Mouse (Mus musculus) cerebellum, adult 18-20 months (tissue): ENCODE measurements around the gene Dpm1.

Source experiments
- DNase-seq, 2 experiments: peaks; one replicate each; pipeline ENCODE4 v3.0.0; 2021

The Dpm1 gene

DNA sequence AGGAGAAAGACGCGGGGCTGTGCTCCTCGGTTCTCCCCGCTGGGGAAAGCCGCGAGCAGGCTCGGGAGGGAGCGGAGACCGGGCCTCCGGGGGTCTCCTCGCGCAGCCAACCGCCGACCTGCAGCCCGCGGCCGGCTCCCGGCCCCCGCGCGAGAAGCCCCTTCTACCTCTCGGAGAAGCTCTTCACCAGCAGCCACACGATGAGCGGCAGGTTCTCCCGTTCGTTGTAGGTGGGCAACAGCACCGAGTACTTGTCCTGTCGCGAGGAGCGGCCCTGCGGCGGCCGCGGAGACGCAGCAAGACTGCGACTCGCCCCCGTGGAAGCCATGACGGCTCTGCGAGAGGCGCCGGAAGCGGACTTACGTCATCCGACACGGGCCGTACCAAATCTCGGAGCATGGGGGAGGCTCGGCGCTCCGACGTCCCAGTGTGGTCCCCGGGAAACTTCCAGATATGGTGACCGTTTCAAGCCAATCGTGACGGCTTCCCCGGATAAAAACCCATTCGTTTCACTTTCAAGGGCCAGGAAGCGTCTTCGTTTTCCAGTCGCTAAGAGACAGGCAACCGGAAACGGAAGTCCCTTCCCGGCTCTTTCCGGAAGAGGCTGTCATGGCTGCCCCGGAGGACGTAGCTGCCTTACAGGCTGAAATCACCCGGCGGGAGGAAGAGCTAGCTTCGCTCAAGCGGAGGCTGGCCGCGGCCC lies at the start of gene Dpm1, which contains the start of the genes Gm20716 and Mocs3:
Gene Dpm1, minus strand, starts transcription at position 566 of the 703 bp plus-strand sequence.
Gene Gm20716, minus strand, starts transcription at position 339 of the 703 bp plus-strand sequence.
Gene Mocs3, plus strand, starts transcription at position 597 of the 703 bp plus-strand sequence.
- peak; percentile 84 to 88 for DNase-seq

DNA sequence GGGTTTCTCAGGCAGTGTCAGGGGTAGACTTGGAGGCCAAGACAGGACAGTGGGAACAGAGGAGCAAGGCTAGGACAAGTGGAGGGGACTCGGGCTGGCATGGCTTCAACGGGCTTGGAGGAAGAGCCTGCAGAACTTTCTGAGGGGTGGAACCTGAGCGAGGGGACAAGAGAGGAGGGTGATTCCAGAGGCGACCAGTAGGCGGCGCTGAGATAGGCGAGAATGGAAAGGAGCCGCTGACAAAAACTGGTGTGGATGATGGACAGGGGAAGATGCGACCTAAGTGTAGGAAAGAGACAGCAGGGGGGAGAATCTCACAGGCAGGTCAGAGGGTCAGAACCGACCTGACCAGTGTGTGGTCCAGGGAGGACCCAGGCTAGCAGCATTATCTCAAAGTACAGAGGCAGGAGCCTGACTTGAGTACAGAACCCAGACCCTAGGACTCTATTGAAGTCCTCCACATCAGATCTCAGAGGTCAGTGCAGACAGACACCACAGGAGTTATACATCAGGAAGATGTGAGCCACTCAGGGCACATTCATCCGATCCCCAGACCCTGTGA lies 44.1 kb upstream of the Dpm1 start:
- DNase-seq = peak; percentile 55 to 66

DNA sequence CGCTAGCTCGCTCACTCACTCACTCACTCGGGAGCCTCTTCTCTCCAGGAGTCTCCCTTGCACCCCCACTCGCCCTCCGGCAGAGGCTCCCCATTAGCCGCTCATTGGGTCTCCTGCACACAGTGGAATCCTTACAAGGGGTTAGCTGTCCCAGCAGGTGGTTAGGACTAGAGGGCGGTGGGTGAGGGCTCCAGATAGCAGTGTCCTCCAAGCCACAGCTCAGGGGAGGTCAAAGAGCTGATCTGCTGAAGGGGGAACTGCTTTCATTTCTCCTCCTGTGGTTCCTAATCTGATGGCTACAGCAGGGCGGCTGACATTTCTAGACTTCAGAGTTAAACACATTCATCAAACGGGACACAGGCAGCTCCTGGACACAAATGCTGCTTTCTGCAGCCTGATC lies 43.0 kb upstream of the Dpm1 start:
- DNase-seq = no peak

DNA sequence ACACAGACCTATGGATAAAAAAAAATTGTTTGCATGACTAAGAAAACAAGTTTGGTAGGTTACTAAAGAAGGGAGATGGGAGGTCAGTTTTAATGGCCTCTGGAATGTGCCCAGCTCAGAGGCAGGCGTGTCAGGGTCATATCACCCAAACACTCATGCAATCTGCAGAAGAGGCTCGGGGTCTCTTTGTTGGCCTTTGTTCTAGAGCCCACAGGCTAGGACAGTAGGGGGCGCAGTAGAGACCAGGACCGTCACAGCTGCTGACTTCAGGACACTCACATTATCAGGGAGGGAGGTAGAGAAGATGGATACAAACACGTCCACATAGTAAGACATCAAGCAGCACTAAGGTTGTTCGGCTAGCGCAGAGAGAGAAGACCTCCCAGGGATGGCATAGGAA lies 37.6 kb upstream of the Dpm1 start:
- DNase-seq = no peak

DNA sequence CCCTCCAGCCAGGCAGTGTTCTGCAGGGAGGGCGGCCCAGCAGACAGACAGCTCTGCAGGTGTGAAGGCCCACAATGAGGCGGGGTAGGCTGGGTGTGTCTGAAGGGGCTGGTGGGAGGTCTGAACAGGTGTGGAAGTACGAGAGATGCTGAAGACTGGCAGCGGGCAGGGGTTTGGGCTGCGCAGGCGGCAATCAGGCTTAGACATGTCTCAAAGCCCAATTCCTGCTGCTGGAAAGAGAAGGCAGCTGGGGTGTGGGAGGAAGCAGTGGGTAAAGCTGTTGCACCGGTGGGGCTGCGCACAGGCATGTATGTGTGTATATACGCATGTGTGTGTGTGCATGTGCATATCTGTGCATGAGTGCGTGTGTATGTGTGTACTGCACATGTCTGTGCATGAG lies 30.5 kb upstream of the Dpm1 start:
- DNase-seq = no peak

DNA sequence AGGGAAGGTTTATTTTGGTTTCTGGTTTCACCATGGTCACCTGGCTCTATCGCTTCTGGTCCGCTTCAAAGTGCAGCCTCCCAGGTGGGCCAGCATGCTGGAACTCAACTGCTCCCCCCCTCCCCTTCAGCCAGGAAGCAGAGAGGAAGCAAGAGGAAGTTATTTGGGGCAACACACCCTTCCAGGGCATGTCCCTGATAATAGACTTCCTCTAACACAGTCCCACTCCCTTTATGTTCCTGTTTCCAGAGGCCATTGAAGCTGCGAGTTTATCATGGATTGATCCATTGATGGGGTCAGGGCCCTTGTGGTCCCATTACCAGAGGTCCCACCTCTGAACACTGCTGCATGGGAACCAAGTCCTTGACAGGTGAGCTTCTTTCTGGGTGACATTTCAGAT lies 29.7 kb upstream of the Dpm1 start:
- no peak for DNase-seq

DNA sequence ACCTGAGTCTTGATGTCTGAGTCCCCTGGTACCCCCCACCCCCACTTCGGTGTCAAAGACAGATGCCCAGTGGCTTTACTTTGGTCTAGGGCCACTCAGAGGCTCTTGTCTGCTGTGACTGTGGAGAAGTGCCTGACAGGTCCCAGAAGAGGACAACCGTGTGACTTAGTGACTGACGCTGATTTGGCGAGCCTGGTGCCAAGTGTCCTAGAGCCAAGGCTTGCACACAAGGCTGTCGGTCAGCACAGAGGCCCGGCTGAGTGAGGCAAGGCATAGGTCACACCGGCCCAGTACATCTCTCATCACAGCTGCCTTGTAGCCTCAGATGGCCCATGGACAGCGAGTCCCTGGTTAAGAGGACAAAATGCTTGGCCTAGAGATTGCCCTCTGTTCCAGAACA lies 28.7 kb upstream of the Dpm1 start:
- DNase-seq = no peak

DNA sequence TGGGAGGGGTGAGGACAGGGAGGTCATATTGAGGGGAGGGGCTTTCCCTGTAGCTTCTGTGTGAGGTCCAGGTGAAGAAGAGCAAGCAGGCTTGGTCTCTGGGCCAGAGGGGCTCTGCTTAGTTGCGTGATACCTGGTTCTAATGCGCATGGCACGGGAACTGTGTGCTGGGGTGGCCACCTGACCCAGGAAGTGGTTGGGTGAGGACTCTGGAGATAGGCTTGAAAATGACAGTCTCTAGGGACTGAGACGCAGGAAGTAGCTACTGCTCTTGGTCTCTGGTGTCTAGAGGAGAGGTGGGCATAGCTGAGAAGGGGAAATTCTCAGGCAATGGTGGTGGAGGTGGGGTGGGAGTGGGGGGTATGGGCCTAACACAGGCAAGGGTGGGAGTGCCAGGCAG lies 26.8 kb upstream of the Dpm1 start:
- DNase-seq = no peak

DNA sequence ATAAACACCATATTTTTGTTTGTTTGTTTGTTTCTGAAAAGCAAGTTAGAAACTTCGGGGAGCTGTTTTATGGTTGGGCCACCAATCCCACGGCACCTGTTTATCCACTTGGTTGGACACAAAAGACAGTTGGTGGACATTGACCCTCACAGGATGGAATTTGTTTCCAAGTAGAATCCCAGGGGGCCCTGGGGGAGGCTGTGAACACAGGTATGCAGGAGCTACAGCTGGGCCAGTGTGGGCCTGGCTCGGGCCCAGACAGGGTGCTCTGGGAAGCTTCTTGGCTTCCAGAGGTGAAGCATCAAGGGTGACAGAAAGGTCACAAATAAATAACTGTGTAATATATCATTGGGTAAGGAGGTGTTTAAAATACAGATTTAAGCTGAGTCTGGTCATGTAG lies 26.1 kb upstream of the Dpm1 start:
- no peak for DNase-seq

DNA sequence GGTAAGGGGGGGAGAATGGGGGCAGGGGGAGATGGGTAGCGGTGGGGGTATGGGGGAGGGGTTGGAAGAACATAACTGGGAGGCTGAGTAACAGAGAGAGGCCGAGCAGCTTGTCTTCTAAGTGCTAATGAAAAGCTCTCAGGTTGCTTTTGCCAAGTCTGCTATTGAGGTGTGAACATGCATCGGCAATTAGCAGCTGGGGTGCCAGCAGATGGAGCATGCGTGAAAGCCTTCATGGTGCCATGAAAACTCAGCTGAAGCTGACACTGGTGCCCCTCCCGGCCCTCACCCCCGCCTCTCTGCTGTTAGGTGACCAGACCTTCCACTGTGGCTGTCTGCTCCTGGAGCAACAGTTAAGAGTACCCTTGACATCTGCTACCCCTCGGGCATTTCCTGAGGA lies 23.4 kb upstream of the Dpm1 start:
- no peak for DNase-seq

DNA sequence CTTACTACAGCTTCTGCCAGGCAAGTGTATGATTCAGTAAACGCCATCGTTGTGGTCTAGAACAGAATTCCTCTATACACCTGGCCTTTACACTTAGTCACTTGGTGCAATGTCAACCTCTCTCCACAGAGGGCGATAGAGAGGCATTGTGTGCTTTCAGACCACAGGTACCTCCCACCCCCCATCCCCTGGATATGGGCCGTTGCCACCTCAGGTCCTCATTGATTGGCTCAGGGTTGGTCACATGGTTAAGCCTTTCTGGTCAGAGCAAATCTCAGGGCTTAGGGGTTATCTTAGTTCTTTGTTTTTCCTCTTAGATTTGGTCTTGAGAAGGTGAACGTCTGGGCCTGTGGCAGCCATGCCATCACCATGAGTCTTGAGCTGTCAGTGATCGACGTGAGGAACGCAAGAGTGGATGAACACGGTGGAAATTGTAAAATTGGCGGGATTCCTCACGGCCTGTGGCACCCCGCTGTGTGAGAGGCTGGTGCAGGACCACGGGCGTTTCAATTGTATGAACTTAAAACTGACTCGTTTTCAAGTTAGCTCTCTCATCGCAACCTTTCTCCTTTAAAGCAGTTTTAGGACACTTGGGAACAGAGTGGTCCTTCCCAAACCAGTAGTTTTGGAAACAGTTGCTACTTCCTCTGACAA lies 22.4 kb upstream of the Dpm1 start:
- no peak for DNase-seq

DNA sequence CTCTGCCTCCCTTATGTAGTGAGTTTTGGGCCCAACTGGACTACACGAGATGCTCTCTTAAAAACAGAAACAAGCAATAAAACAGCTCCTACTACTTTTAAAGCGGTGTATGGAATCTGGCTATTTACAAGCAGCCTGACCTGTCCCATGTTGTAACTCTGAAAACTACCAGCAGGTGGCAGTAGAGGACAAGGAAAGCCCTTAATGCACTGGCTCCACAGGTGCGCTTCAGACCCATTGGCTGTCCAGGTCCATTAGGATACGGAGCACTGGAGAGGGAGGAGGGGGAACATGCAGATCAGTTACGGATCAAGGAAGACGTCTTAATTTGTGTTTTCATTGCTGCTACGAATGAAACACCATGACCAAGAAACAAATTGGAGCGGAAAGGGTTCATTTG lies 19.9 kb upstream of the Dpm1 start:
- peak; percentile 82 to 88 for DNase-seq

DNA sequence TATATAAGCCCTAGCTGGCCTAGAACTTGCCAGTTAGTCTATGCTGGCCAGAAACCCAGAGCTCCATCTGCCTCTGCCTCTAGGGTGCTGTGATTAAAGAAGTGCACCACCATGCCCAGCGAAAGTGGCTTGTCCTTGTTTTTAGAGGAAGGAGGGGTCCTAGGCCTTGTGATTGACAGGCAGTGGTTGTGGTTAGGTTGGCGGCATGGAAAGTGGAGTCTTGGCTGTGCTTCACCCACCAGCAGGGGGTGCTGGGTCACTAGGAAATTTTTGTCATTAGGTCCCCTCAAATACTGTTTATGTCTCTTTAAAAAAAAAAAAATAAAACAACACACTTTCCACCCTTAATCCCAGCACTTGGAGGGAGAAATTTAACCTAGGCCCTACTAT lies 18.5 kb upstream of the Dpm1 start:
- DNase-seq = no peak

DNA sequence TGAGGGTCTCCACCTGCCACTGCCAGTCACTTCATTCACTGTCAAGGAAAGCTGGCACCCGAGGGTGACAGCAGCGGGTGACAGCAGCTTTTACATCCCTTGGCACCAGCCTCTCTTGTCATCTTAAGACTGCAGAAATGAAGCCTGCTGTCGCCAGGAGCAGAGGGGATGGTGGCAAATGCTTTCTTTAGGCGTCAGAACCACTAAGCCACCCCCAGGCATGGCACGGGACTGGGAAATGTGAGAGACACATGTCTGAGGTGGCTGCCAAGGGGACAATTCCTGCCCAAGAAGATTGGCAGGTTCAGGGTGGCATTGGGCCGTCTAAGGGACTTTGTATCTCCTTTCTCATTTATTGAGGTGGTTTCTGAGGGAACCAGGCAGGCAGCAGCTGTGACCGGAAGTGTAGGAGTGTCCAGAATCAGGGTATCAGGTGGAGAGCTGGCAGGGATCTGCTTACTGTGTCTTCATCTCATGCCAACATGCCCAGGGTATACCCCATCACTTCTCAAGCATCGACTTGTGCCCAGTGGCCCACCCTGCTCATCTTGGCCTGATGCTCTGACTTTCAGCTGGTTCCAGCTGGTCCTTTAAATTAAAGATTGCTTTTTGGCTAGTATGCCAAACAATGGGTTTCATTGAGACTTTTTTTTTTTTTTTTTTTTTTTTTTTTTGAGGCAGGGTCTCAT lies 17.9 kb upstream of the Dpm1 start:
- no peak for DNase-seq

DNA sequence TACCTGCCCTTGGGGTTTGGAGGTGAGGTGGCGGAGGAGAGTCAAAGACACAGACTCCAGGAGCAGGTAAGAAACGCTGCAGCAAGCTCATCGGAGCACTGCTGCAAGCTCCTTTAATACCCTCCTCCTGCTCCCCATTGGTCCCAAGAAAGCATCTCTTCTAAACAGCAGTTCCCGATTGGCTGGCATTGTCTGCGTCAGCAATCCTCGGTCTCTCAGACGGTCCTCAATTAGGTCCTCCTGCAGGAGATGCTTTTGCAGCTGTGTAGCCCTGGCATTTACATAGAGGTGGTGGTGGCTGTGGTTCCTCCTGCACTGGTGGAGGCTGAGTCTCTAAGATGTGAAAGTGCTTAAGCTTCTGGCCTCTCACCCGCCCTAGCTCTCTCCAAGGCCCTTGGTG lies 15.2 kb upstream of the Dpm1 start:
- no peak for DNase-seq

DNA sequence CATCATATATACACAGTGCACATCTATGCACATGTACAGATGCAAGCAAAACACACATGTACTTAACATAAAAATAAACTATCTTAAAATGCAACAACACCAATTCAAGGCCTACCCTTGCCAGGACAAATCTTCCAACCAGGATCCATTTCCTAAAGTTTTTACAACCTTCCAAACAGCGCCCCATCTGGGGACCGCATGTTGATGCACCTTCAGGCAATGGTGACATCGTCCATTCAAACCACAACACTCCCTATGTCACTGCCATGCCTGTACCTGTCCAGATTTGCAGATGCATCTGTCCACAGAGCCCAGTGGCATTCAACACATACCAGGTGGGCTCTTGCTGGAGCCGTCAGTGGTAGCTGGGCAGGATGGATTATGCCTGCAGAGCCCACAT lies 12.9 kb upstream of the Dpm1 start:
- no peak for DNase-seq

DNA sequence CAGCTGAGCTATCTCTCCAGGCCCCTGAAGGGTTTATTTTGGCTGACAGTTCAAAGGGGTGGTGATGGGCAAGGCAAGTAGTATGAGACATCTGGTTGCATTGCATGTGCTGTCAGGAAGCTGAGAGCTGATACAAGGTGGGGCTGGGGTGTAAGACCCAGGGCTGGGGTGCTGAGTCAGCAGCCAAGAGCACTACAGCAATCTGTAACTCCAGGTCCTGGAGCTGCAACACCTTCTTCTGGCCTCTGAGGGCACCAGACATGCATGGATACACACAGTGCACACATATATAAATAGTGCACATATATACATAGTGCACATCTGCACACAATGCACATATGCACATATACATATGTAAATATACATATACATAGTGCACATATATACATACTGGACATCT lies 12.4 kb upstream of the Dpm1 start:
- DNase-seq = no peak

DNA sequence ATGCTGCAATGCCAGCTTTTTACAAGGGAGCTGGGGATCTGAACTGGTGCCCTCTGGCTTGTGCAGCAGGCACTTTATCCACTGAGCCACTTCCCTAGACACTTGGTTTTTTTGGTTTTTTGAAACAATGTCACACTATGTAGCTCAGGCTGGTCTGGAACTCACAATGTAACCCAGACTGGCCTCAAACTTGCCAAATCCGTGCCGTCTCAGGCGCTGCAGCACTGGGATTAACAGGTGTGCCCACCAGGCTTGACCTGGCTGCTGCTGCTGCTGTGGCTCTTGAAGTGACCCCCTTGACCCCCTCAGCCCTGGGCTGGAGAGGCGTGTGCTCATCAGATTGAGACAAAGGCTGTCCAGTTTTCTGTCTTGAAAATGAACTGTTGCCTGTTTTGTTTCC lies 7.9 kb upstream of the Dpm1 start:
- DNase-seq = no peak

DNA sequence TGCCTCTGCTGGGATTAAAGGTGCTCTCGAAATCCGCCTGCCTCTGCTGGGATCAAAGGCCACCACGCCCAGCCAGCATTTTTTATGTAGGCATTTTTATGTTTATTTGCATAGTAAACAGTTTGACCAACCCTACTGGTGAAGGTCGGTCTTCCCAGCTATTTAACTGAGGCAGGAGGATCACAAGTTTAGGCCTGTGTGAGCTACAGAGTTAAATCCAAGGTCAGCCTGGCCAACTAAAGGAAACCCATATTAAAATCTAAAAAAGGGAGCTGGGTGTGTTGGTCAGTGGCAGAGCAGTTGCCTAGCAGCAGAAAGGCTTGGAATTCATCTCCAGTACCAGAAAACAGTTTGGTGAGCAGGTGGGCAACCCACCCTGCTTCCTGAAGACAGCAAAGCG lies 2.9 kb upstream of the Dpm1 start:
- DNase-seq = no peak

DNA sequence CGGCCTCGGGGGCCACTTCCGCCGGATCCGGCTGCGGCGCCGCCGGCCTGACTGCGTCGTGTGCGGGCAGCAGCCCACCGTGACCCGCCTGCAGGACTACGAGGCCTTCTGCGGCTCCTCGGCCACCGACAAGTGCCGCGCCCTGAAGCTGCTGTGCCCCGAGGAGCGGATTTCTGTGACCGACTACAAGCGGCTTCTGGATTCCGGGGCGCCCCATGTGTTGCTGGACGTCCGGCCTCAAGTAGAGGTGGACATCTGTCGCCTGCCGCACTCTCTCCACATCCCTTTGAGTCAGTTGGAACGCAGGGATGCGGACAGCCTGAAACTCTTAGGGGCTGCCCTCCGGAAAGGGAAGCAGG lies 1.1 kb upstream of the Dpm1 start:
- no peak for DNase-seq

DNA sequence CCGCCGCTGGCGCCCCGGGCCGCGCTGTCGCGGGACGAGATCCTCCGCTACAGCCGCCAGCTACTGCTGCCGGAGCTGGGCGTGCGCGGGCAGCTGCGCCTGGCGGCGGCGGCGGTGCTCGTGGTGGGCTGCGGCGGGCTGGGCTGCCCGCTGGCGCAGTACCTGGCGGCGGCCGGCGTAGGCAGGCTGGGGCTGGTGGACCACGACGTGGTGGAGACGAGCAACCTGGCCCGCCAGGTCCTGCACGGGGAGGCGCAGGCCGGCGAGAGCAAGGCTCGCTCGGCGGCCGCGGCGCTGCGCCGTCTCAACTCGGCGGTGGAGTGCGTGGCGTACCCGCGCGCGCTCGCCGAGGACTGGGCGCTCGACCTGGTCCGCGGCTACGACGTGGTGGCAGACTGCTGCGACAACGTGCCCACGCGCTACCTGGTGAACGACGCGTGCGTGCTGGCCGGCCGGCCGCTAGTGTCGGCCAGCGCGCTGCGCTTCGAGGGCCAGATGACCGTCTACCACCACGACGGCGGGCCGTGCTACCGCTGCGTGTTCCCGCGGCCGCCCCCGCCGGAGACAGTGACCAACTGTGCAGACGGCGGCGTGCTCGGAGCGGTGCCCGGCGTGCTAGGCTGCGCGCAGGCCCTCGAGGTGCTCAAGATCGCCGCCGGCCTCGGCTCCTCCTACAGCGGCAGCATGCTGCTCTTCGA lies 531 bp upstream of the Dpm1 start:
- peak in 1 of 2 experiments; percentile 22 for DNase-seq

DNA sequence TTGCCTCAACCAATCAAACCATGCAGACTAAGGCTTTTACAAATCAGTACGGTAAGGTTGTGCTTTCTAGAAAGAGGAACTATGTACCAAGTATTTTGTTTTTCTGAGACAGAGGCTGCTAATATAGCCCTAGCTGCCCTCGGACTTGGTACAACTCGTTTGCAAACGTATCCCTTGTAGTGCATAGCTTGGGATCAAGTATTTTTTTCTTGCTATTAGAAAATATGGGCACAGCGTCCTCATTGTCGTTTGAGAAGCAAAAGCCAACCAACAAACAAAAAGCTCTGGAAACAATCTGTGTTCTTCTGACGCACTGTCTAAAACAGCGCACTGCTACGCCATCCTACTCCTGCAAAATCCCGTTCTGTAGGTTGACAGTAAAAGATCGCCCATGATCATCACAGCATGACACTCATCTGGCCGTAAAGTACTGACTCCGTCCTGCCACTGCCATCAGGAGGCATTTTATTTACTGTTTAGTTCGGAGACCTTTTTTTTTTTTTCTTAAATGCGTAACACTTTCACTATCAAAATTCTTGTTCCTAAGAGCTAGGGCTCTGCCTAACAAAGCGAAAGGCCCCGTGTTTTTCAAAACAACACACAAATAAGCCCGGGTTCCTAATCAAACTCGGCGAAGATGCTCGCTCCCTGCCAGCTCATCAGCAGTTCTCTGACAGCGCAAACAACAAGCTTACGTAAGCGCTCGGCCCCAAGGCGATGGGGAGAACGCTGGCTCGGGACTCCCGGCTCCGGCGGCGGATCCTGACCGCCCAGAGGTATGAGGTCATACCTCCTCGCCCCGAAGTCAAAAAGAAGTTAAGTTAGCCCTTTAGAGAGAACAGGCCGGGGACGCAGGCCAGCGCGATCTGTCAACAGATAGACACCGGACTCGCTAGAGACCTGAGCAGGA lies 1.0 kb downstream of the Dpm1 start:
- peak; percentile 46 to 58 for DNase-seq
